Mouse (Mus musculus) natural killer cell, adult 2 months (primary cell): Measurements from ENCODE around the gene Wasf1.

Experiments used
- DNase-seq, 2 experiments: peaks; one replicate each; pipeline ENCODE4 v3.0.0; 2022; ENCODE audit warnings: low spot score in 2 of 2

Gene Wasf1

DNA sequence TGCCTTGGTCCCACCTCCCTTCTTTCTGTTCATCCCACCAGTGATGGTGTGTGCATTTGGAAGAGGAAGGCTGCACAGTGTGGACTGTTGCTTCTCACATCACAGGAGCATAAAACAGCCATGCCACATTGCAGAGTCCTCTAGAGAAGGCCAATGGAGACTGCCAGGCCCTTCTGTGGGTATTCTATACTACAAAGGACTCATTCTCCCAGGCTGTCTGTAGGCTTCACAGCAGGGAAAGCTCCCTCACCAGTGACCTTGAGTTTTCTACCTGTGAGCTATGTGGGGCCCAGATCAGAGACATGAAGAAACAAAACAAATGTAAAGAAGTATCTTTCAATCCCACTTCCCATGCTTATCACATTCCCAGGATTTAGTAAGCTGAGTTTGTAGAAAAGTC, 100.5 kb downstream of the Wasf1 start:
- DNase-seq, result no peak

DNA sequence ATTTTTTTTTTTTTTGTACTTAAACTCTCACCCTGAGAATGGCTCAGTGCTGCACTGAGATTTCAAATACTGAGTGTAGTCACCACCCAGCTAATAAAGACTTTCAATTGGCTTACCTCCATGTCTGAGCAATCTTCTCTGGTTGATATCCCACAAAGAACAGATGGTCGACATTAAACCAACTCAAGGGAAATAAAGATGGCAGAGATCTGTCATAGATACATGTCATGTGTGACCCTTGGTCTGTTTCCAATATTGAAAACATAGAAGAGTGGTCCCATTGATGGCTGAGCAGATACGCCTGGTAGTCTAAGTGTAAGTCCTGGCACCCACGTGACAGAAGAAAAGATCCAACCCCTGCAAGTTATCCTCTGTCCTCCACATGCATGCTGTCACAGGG, 101.3 kb downstream of the Wasf1 start:
- no peak for DNase-seq

DNA sequence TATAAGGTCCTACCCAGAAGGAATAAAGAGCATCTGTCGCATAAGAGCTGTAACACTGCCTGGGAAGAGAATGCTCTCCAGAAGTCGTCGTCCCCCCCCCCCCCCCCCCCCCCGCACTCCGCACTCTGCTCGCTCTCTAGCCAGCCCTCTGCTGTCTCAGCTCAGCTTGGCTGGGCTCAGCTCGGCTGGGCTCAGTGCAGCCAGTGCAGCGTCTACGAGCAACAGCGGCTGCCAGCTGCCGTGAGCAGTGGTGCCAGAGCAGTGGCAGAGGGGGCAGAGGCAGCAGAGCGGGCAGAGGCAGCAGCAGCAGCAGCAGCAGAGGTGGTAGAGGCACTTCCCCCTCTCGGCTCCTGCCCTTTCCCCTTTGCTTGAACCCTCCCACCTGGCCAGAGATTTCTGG, 102.1 kb downstream of the Wasf1 start:
- DNase-seq, result no peak
